Mouse (Mus musculus) heart, adult 2 months (tissue): ENCODE results near the gene Scgb2a2.
"Not testable (repeated sequence)": the region's sequence is repeated elsewhere in the genome, so short reads cannot be mapped to it uniquely, and the experiment has no call there.

Source experiments
- CTCF ChIP-seq: fragments of 200-600 bp; IDR thresholded peaks from 2 replicates; pipeline ENCODE4 v1.8.1; 2022; ENCODE audit warnings: antibody characterized with exemption, mild to moderate bottlenecking, moderate library complexity
- EP300 ChIP-seq: fragments of 200-500 bp; IDR thresholded peaks from 2 replicates; pipeline ENCODE4 v1.6.1; 2011; ENCODE audit warnings: low read depth, low read length, control low read depth; ENCODE audit not compliant: insufficient read depth

- not testable (repeated sequence) for TF ChIP-seq EP300, CTCF
Observed at GRCm38 (mm10) chr19:9900696-9901095, 53.3 kb downstream of the Scgb2a2 start.
